Mouse (Mus musculus) layer of hippocampus, adult 6 months (tissue): ENCODE data around the gene Tubal3. TPM values are rescaled to one million over a fixed set of nuclear protein-coding genes. Genes with fewer than 3 reads are reported as not detected.

Experiments used
- long read RNA-seq, 2 experiments: library from polyadenylated mRNA; unstranded; transcript quantifications; one replicate each; pipeline ENCODE4 v2.0.0; 2019 to 2020
- microRNA-seq: library from miRNA; unstranded; fragments of <30 nt; microRNA quantifications from one replicate; pipeline ENCODE4 v1.2.0, GENCODE M21; 2020
- polyA plus RNA-seq: library from polyadenylated mRNA; unstranded; fragments of <200 nt; fragmentation: Nextera tagmentation; gene quantifications from 2 replicates; pipeline ENCODE4 v1.2.3, GENCODE M21; 2021

Gene Tubal3
- polyA plus RNA-seq, result not detected in 2 replicates
- long read RNA-seq, experiment 1, result 0 reads
- long read RNA-seq, experiment 2, result 0 reads

GRCm38 (mm10) chr13:3917571-3918311 lies at the start of gene Tubal3, which contains the start of gene Net1:
TSS of gene Tubal3 (plus strand) at chr13:3918274.
TSS of gene Net1 (minus strand) at chr13:3918220.

DNA sequence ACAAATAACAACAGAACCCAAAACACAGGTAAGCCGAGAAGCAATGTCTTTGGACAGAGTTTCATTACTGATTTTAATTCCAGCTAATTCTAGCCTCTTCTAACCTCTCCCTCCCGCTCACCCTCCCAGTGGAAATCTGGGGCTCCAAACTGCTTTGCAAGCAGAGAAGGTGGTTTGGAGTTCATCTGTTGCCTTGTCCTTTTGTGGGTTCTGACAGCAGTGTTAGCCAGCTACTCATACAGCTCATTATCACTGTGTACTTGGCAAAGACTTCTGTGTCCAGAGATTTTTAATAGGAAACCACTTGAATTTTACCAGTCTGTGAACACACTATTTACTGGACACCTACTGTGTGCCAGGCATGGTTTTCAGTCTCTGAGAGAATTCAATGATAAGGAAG lies 27.2 kb downstream of the Tubal3 start, which contains the start of gene Ucn3:
Gene Ucn3 (minus strand): TSS at position 101 of the 400 bp plus-strand sequence.

Small RNA genes within 50 kb of the gene (microRNA-seq; reads per million reads assigned to microRNA genes)
- not detected for gene Gm22460

Other genes starting within 250 kb of the Tubal3 start
- not detected in 2 replicates for gene Calml3, start 114.0 kb upstream of the Tubal3 start, polyA plus RNA-seq
- not detected in 2 replicates for gene Calm4, start 80.5 kb upstream of the Tubal3 start, polyA plus RNA-seq
- not detected in 2 replicates for gene Calm5, start 64.1 kb upstream of the Tubal3 start, polyA plus RNA-seq
- 7.1 and 8.1 TPM in 2 replicates for gene Net1, start 54 bp upstream of the Tubal3 start, polyA plus RNA-seq
- gene Ucn3, start 27.1 kb downstream of the Tubal3 start, polyA plus RNA-seq, result not detected in 2 replicates
- 1.2 and 1.4 TPM in 2 replicates for gene Akr1c14, start 130.7 kb downstream of the Tubal3 start, polyA plus RNA-seq
- gene Akr1c18, start 232.4 kb downstream of the Tubal3 start, polyA plus RNA-seq, result 2.1 and 2.8 TPM in 2 replicates